Mouse (Mus musculus): ENCODE results near the gene Smim12. TPM values are rescaled to one million over a fixed set of nuclear protein-coding genes. Genes with fewer than 3 reads are reported as not detected.
A peak's percentile ranks its signal among the peaks of the same experiment; 100 is the strongest.

The Smim12 gene
- polyA plus RNA-seq, 1 experiment from 2014 or later: 45.7 TPM

DNA sequence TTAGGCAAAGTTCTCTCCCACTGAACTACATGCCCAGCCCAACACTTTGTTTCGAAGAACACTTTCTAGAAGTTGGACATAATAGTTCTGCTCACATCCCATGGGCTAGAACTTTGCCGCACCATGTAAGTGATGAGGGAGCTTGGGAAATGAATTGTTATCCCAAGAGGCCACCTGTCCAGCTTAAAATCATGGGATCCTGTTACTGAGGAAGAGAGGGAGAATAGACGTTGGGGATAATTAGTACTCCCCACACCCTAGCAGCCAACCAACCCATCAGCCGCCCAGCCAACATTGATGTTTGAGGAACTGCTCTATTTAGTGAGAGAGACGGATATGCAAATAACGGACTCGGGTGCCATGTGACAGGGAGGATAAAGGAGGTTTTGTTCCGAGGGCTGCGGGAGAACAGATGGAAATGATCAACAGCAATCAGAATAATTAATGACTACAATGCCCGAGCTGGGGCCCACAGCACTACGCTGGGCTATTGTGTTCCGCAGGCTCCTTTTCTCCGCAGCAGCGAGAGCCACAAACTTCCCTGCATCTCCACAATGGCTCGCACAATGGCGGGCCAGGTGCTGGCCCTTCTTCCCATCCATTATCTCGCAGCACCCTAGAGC is 16.4 kb upstream of the Smim12 start:
- no peak overlapping the region for H3K4me3 ChIP-seq (ENCODE audit: low read depth, low read length)
- no peaks in the 10 kb centered on the region for H3K9me3 ChIP-seq (ENCODE audit: control insufficient read depth, low read length)
- no peak overlapping the region for H3K27ac ChIP-seq (replicated peaks; ENCODE audit: low read depth, low read length)
- no peak overlapping the region for H3K9ac ChIP-seq (ENCODE audit: low read depth, low read length)
- peak; percentile 77 for ATAC-seq (ENCODE audit: low read depth)
- 0 out of 2 replicates have a peak overlapping the region, but pooled peaks have one; percentile 1 for H3K4me2 ChIP-seq (ENCODE audit: low read depth, low read length)
- peaks cover 56% of the 10 kb centered on the region for H3K27me3 ChIP-seq (replicated peaks; ENCODE audit: control insufficient read depth, insufficient read depth, low read length)
- H3K4me1 ChIP-seq (ENCODE audit: control insufficient read depth, insufficient read depth, low read length): no peaks in the 10 kb centered on the region
- 18% methylated on average over 17 of the region's 17 CpGs for WGBS
- peak; percentile 57 for DNase-seq (ENCODE audit: low spot score)
- no peaks in the 10 kb centered on the region for H3K36me3 ChIP-seq (ENCODE audit: control insufficient read depth, insufficient read depth, low read length)

DNA sequence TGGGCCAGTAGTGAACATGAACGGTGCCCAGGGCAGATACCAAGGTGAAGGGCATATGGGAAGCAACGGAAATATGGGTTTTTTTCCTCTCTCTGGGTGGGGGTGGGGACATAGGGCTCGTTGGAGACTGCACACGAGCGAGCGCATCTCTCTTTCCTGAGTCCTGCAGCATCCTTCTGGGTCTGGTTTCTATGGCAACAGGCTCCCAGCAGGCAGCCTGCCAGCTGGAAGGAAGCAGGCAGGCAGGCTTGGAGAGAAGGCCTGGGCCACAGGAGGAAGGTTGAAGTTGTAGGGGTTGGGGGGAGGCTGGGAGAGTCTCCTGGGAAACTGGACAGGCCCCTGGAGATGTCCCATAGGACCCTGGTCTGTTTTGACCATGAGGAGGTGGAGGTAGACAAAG is 11.6 kb upstream of the Smim12 start:
- Histone ChIP-seq H3K9ac (ENCODE audit: low read depth, low read length) (no peak overlapping the region), H3K9me3 (ENCODE audit: control insufficient read depth, low read length) (no peaks in the 10 kb centered on the region), H3K4me1 (ENCODE audit: control insufficient read depth, insufficient read depth, low read length) (no peaks in the 10 kb centered on the region), H3K36me3 (ENCODE audit: control insufficient read depth, insufficient read depth, low read length) (no peaks in the 10 kb centered on the region), H3K27ac (replicated peaks; ENCODE audit: low read depth, low read length) (no peak overlapping the region), H3K4me3 (ENCODE audit: low read depth, low read length) (no peak overlapping the region), H3K27me3 (replicated peaks; ENCODE audit: control insufficient read depth, insufficient read depth, low read length) (peaks cover 16% of the 10 kb centered on the region), H3K4me2 (ENCODE audit: low read depth, low read length) (no peak overlapping the region)
- WGBS: 48% methylated on average over 3 of the region's 6 CpGs
- no peak for ATAC-seq (ENCODE audit: low read depth)
- peak; percentile 51 for DNase-seq (ENCODE audit: low spot score)

DNA sequence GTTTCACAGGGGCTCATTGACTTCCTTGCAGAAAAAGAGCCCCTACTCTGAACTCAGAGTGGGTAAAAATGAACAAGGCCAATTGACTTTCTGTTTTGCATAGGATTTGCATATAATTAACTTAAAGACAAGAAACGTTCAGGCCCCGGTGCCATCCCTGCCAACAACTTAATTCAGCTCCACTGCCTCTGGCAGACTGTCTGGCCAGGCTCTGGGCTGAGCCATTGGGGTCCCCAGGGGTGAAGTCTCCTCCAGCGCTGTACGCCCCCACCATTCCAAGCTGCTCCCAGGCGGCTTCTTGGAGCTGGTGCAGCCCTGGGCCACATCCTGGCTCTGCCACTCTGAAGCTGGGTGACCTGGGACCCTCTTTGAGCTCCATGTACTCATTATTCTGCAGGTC is 11.0 kb upstream of the Smim12 start:
- H3K9me3 ChIP-seq (ENCODE audit: control insufficient read depth, low read length): no peaks in the 10 kb centered on the region
- 66% methylated on average over 5 of the region's 5 CpGs for WGBS
- H3K27ac ChIP-seq (replicated peaks; ENCODE audit: low read depth, low read length): no peak overlapping the region
- no peak overlapping the region for H3K4me2 ChIP-seq (ENCODE audit: low read depth, low read length)
- no peaks in the 10 kb centered on the region for H3K4me1 ChIP-seq (ENCODE audit: control insufficient read depth, insufficient read depth, low read length)
- H3K27me3 ChIP-seq (replicated peaks; ENCODE audit: control insufficient read depth, insufficient read depth, low read length): peaks cover 12% of the 10 kb centered on the region
- no peak overlapping the region for H3K9ac ChIP-seq (ENCODE audit: low read depth, low read length)
- DNase-seq (ENCODE audit: low spot score): no peak
- ATAC-seq (ENCODE audit: low read depth): no peak
- no peaks in the 10 kb centered on the region for H3K36me3 ChIP-seq (ENCODE audit: control insufficient read depth, insufficient read depth, low read length)
- no peak overlapping the region for H3K4me3 ChIP-seq (ENCODE audit: low read depth, low read length)

DNA sequence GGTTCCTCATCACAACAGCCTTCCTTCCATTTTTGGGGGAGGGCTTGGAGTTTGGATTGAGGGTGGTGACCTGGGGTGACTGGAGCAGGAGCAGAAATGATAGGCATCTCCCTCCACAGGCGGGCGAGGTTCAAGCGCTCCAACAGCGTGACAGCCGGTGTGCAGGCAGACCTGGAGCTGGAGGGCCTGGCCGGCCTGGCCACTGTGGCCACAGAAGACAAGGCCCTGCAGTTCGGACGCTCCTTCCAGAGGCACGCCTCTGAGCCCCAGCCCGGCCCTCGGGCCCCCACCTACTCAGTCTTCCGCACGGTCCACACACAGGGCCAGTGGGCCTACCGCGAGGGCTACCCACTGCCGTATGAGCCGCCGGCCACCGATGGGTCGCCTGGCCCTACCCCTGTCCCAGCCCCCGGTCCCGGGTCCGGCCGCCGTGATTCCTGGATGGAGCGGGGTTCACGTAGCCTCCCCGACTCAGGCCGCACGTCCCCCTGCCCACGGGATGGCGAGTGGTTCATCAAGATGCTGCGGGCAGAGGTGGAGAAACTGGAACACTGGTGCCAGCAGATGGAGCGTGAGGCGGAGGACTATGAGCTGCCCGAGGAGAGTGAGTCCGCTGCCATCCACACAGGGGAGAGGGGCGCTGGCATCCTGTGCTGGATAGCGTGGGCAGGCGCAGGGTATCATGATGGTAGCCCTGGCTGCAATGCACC is 10.0 kb upstream of the Smim12 start:
- WGBS: 86% methylated on average over 28 of the region's 40 CpGs
- Histone ChIP-seq H3K27ac (replicated peaks; ENCODE audit: low read depth, low read length) (no peak overlapping the region), H3K4me1 (ENCODE audit: control insufficient read depth, insufficient read depth, low read length) (no peaks in the 10 kb centered on the region), H3K9me3 (ENCODE audit: control insufficient read depth, low read length) (no peaks in the 10 kb centered on the region), H3K4me2 (ENCODE audit: low read depth, low read length) (no peak overlapping the region), H3K36me3 (ENCODE audit: control insufficient read depth, insufficient read depth, low read length) (no peaks in the 10 kb centered on the region), H3K9ac (ENCODE audit: low read depth, low read length) (no peak overlapping the region), H3K27me3 (replicated peaks; ENCODE audit: control insufficient read depth, insufficient read depth, low read length) (peaks cover 8% of the 10 kb centered on the region), H3K4me3 (ENCODE audit: low read depth, low read length) (no peak overlapping the region)
- ATAC-seq (ENCODE audit: low read depth): no peak
- DNase-seq (ENCODE audit: low spot score): no peak

DNA sequence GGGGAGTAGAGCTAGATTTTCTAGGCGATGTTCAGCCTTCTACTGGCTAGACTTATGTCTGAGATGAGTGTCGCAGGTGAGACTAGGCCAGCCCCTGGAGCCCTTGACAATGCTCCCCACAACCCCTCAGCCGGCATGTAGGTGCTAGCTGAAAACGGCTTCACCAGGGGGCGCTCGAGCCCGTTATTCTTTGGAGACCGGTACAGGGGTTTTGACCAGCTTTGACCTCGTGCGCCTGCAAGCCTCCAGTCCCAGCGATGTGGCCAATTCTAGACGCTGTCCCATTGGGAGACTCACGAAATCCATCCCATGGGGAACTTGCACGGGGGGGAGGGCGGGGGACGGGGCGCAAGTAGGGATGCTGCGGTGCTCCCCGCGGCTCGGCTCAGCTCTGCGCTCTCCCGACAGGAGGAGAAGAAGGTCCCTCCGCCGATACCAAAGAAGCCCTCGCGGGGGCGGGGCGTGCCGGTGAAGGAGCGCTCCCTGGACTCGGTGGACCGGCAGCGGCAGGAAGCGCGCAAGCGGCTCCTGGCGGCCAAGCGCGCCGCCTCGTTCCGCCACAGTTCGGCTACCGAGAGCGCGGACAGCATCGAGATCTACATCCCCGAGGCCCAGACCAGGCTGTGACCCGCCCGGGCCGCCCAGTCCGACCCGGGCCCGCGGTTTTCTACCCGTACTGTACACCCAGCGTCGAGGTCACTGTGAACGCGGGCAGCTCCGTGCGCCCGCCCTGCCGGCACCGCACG is 7.7 kb upstream of the Smim12 start:
- Histone ChIP-seq H3K9me3 (ENCODE audit: control insufficient read depth, low read length) (no peaks in the 10 kb centered on the region), H3K4me3 (ENCODE audit: low read depth, low read length) (peak overlapping the region; percentile 58), H3K4me1 (ENCODE audit: control insufficient read depth, insufficient read depth, low read length) (no peaks in the 10 kb centered on the region), H3K27me3 (replicated peaks; ENCODE audit: control insufficient read depth, insufficient read depth, low read length) (peaks cover 8% of the 10 kb centered on the region), H3K27ac (replicated peaks; ENCODE audit: low read depth, low read length) (no peak overlapping the region; the same call in 1 of the 2 replicates), H3K4me2 (ENCODE audit: low read depth, low read length) (peak overlapping the region; percentile 99), H3K36me3 (ENCODE audit: control insufficient read depth, insufficient read depth, low read length) (no peaks in the 10 kb centered on the region), H3K9ac (ENCODE audit: low read depth, low read length) (peak overlapping the region; percentile 69)
- 2% methylated on average over 18 of the region's 67 CpGs for WGBS
- peak; percentile 87 for ATAC-seq (ENCODE audit: low read depth)
- DNase-seq (ENCODE audit: low spot score): peak; percentile 90

DNA sequence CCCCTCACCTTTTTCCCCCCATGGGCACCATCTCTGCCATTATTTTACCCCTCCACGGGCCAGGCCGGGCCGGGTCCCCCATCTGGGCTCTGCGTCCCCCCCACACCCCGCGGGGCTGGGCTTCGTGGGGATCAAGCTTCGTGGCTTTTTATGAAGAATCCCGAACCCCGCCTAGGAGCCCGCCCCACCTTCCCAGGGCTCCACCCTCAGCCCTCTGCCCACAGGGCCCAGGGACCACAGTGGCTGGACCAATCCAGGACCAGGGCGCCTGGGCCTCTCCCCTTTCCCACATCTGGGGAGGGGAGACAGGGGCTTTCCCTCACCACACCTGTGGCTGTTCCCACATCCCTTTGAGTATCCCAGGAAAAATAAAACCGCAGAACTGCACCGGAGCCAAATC is 7.0 kb upstream of the Smim12 start:
- H3K36me3 ChIP-seq (ENCODE audit: control insufficient read depth, insufficient read depth, low read length): no peaks in the 10 kb centered on the region
- H3K27me3 ChIP-seq (replicated peaks; ENCODE audit: control insufficient read depth, insufficient read depth, low read length): peaks cover 8% of the 10 kb centered on the region
- WGBS: 1% methylated on average over 13 of the region's 14 CpGs
- peak overlapping the region; percentile 99 for H3K4me2 ChIP-seq (ENCODE audit: low read depth, low read length)
- H3K9ac ChIP-seq (ENCODE audit: low read depth, low read length): peak overlapping the region; percentile 69
- DNase-seq (ENCODE audit: low spot score): peak; percentile 8
- no peaks in the 10 kb centered on the region for H3K9me3 ChIP-seq (ENCODE audit: control insufficient read depth, low read length)
- H3K4me3 ChIP-seq (ENCODE audit: low read depth, low read length): peak overlapping the region; percentile 58
- ATAC-seq (ENCODE audit: low read depth): no peak
- H3K27ac ChIP-seq (replicated peaks; ENCODE audit: low read depth, low read length): no peak overlapping the region
- H3K4me1 ChIP-seq (ENCODE audit: control insufficient read depth, insufficient read depth, low read length): no peaks in the 10 kb centered on the region

DNA sequence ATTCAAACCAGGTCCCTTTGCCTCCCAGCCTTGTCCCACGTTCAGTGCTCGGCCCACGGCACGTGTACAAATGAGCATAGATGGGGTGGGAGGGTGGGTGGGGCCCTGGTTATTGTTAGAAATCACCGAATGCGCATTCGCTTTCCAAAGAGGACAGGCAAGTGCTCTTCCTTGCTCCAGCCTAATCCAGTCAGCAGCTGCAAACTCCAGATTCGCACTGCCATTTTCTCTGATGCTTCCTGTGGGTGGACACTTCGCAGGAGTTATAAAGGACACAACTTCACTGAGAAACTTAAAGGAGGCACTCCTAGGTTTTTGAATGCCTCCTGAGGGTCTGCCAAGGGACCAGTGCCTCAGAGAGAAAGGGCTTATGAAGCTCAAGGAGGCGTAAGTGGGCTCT is 6.3 kb upstream of the Smim12 start:
- H3K4me1 ChIP-seq (ENCODE audit: control insufficient read depth, insufficient read depth, low read length): no peaks in the 10 kb centered on the region
- H3K27me3 ChIP-seq (replicated peaks; ENCODE audit: control insufficient read depth, insufficient read depth, low read length): peaks cover 8% of the 10 kb centered on the region
- ATAC-seq (ENCODE audit: low read depth) (no peak), DNase-seq (ENCODE audit: low spot score) (no peak)
- WGBS: 50% methylated on average over 10 of the region's 10 CpGs
- H3K4me2 ChIP-seq (ENCODE audit: low read depth, low read length): no peak overlapping the region
- no peaks in the 10 kb centered on the region for H3K9me3 ChIP-seq (ENCODE audit: control insufficient read depth, low read length)
- H3K4me3 ChIP-seq (ENCODE audit: low read depth, low read length): no peak overlapping the region
- H3K27ac ChIP-seq (replicated peaks; ENCODE audit: low read depth, low read length): no peak overlapping the region
- H3K9ac ChIP-seq (ENCODE audit: low read depth, low read length): no peak overlapping the region
- H3K36me3 ChIP-seq (ENCODE audit: control insufficient read depth, insufficient read depth, low read length): no peaks in the 10 kb centered on the region

DNA sequence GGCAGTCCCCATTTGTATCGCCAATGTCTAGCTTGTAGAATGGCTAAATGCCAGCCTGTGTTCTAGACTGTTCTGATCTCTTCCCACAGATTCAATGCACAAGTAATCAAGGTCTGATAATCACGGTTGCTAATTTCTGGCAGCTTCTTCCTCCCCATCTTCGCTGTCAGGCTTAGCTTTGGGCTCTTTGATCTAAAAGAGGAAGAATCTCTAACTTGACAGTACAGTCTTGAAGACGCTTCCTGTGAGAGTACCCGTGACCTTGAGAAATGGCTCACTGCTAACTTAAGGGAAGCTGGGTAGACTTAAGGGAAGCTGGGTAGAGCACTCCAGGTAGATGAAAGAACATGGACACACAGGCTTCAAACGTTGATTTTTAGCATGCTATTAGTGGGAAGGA is 888 bp upstream of the Smim12 start:
- Histone ChIP-seq H3K27ac (replicated peaks; ENCODE audit: low read depth, low read length) (no peak overlapping the region), H3K36me3 (ENCODE audit: control insufficient read depth, insufficient read depth, low read length) (peaks cover 15% of the 10 kb centered on the region; the same call in 1 of the 2 replicates), H3K9me3 (ENCODE audit: control insufficient read depth, low read length) (no peaks in the 10 kb centered on the region), H3K9ac (ENCODE audit: low read depth, low read length) (no peak overlapping the region), H3K4me3 (ENCODE audit: low read depth, low read length) (no peak overlapping the region), H3K27me3 (replicated peaks; ENCODE audit: control insufficient read depth, insufficient read depth, low read length) (no peaks in the 10 kb centered on the region; the same call in 1 of the 2 replicates), H3K4me2 (ENCODE audit: low read depth, low read length) (no peak overlapping the region), H3K4me1 (ENCODE audit: control insufficient read depth, insufficient read depth, low read length) (peaks cover 7% of the 10 kb centered on the region)
- DNase-seq (ENCODE audit: low spot score) (no peak), ATAC-seq (ENCODE audit: low read depth) (no peak)
- WGBS: 61% methylated on average over 6 of the region's 6 CpGs

Data from embryonic facial prominence, embryonic 14.5 days (tissue).